Mouse (Mus musculus): ENCODE data around the gene Grik4. TPM values are rescaled to one million over a fixed set of nuclear protein-coding genes. Genes with fewer than 3 reads are reported as not detected.

Grik4 gene
- polyA plus RNA-seq, 1 experiment = 0.16 TPM

DNA sequence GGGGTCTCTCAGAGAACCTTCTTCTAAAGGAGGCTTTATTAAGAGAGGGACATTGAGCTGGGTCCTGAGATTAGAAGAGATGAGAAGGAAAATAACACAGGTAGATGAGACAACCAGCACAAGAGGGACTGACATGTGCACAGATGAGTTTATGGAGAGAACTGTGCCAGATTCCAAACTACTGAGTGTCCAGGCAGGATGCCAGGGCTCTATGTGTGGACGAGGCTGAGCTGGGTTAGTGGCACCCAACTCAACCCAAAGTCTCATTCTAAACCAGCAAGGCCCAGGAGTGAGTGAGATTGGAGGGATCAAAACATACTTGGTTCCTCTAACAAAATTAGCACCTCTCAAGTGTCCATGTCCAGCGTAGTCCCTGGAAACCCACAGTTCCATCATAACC, 31.1 kb downstream of the Grik4 start:
- TF ChIP-seq POLR2A (IDR thresholded peaks at IDR 0.05; ENCODE audit: control insufficient read depth, extremely low read depth, insufficient read depth, low read length, poor library complexity) (no peak), CTCF (IDR thresholded peaks at IDR 0.05; ENCODE audit: borderline replicate concordance, control insufficient read depth, extremely low read depth, insufficient read depth, low read length, poor library complexity) (no peak)
- no peak overlapping the region for H3K4me3 ChIP-seq (ENCODE audit: control insufficient read depth, insufficient read depth, low read length)
- H3K4me1 ChIP-seq (replicated peaks; ENCODE audit: control insufficient read depth, insufficient read depth, low read length) = no peaks in the 10 kb centered on the region
- no peaks in the 10 kb centered on the region for H3K36me3 ChIP-seq (ENCODE audit: control insufficient read depth, insufficient read depth, low read length)
- DNase-seq = no peak
- WGBS = 82% methylated on average over 2 of the region's 2 CpGs
- no peaks in the 10 kb centered on the region for H3K27me3 ChIP-seq (ENCODE audit: control insufficient read depth, insufficient read depth, low read length)
- no peak overlapping the region for H3K27ac ChIP-seq (ENCODE audit: control insufficient read depth, insufficient read depth, low read length)

DNA sequence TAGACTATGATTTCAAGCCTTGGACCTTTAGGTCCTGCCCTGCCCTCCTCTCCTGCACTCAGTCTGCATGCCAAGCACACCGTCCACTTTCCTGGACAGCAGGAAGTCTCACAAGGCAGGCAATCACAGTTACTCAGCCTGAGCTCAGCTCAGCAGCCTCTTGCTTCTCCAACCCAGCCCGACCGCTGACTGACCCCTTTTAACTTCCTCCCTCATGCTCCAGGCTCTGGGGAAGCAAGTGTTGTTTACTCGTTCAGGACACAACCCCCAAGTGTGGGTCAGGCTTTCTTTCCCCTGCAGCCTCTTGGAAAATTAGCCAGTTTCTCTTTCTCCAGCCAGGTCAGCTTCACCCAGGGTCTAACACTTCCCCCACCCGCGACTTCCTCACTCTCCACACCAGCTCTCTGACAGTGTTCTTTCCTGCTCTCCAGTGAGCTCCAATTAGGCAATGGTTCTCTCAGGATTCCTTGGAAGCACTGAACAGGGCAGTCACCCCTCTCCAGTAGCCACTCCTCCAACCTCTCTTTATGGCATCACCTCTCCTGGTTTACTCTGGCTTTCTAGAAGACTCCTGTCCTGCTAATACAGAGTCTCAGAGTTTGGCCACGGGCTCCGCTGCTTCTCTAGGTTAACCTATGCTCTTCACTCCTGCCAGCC, 35.5 kb downstream of the Grik4 start:
- DNase-seq = no peak

GRCm38 (mm10) chr9:42906995-42907394, 37.3 kb downstream of the Grik4 start:
- no peak for DNase-seq
- 68% methylated on average over 3 of the region's 3 CpGs for whole genome bisulfite sequencing
- Histone ChIP-seq H3K27me3 (ENCODE audit: control insufficient read depth, insufficient read depth, low read length) (no peaks in the 10 kb centered on the region), H3K27ac (ENCODE audit: control insufficient read depth, insufficient read depth, low read length) (no peak overlapping the region), H3K4me3 (ENCODE audit: control insufficient read depth, insufficient read depth, low read length) (no peak overlapping the region), H3K4me1 (replicated peaks; ENCODE audit: control insufficient read depth, insufficient read depth, low read length) (no peaks in the 10 kb centered on the region), H3K36me3 (ENCODE audit: control insufficient read depth, insufficient read depth, low read length) (no peaks in the 10 kb centered on the region)
- TF ChIP-seq CTCF (IDR thresholded peaks at IDR 0.05; ENCODE audit: borderline replicate concordance, control insufficient read depth, extremely low read depth, insufficient read depth, low read length, poor library complexity) (no peak), POLR2A (IDR thresholded peaks at IDR 0.05; ENCODE audit: control insufficient read depth, extremely low read depth, insufficient read depth, low read length, poor library complexity) (no peak)

More for the DNA sequence above, 35.5 kb downstream of the Grik4 start:
- Histone ChIP-seq H3K27ac (ENCODE audit: control insufficient read depth, insufficient read depth, low read length) (no peak overlapping the region), H3K4me3 (ENCODE audit: control insufficient read depth, insufficient read depth, low read length) (no peak overlapping the region), H3K27me3 (ENCODE audit: control insufficient read depth, insufficient read depth, low read length) (no peaks in the 10 kb centered on the region), H3K4me1 (replicated peaks; ENCODE audit: control insufficient read depth, insufficient read depth, low read length) (no peaks in the 10 kb centered on the region), H3K36me3 (ENCODE audit: control insufficient read depth, insufficient read depth, low read length) (no peaks in the 10 kb centered on the region)
- 32% methylated on average over 8 of the region's 8 CpGs for WGBS
- TF ChIP-seq POLR2A (IDR thresholded peaks at IDR 0.05; ENCODE audit: control insufficient read depth, extremely low read depth, insufficient read depth, low read length, poor library complexity) (no peak), CTCF (IDR thresholded peaks at IDR 0.05; ENCODE audit: borderline replicate concordance, control insufficient read depth, extremely low read depth, insufficient read depth, low read length, poor library complexity) (no peak)

GRCm38 (mm10) chr9:42898091-42898591, 46.2 kb downstream of the Grik4 start:
- TF ChIP-seq POLR2A (IDR thresholded peaks at IDR 0.05; ENCODE audit: control insufficient read depth, extremely low read depth, insufficient read depth, low read length, poor library complexity) (no peak), CTCF (IDR thresholded peaks at IDR 0.05; ENCODE audit: borderline replicate concordance, control insufficient read depth, extremely low read depth, insufficient read depth, low read length, poor library complexity) (no peak)
- no peaks in the 10 kb centered on the region for H3K36me3 ChIP-seq (ENCODE audit: control insufficient read depth, insufficient read depth, low read length)
- H3K27ac ChIP-seq (ENCODE audit: control insufficient read depth, insufficient read depth, low read length) = no peak overlapping the region
- 63% methylated on average over 11 of the region's 11 CpGs for WGBS
- no peak overlapping the region for H3K4me3 ChIP-seq (ENCODE audit: control insufficient read depth, insufficient read depth, low read length)
- peaks cover 4% of the 10 kb centered on the region for H3K27me3 ChIP-seq (ENCODE audit: control insufficient read depth, insufficient read depth, low read length)
- DNase-seq = no peak
- 0 out of 2 replicates have a peak, but pooled peaks cover 4% of the 10 kb centered on the region for H3K4me1 ChIP-seq (replicated peaks; ENCODE audit: control insufficient read depth, insufficient read depth, low read length)

- TF ChIP-seq POLR2A (IDR thresholded peaks at IDR 0.05; ENCODE audit: control insufficient read depth, extremely low read depth, insufficient read depth, low read length, poor library complexity) = no peak
- TF ChIP-seq CTCF (IDR thresholded peaks at IDR 0.05; ENCODE audit: borderline replicate concordance, control insufficient read depth, extremely low read depth, insufficient read depth, low read length, poor library complexity) = no peak
- DNase-seq = no peak
- H3K27me3 ChIP-seq (ENCODE audit: control insufficient read depth, insufficient read depth, low read length) = peaks cover 4% of the 10 kb centered on the region
Measured at GRCm38 (mm10) chr9:42897361-42898051, 46.8 kb downstream of the Grik4 start.

DNA sequence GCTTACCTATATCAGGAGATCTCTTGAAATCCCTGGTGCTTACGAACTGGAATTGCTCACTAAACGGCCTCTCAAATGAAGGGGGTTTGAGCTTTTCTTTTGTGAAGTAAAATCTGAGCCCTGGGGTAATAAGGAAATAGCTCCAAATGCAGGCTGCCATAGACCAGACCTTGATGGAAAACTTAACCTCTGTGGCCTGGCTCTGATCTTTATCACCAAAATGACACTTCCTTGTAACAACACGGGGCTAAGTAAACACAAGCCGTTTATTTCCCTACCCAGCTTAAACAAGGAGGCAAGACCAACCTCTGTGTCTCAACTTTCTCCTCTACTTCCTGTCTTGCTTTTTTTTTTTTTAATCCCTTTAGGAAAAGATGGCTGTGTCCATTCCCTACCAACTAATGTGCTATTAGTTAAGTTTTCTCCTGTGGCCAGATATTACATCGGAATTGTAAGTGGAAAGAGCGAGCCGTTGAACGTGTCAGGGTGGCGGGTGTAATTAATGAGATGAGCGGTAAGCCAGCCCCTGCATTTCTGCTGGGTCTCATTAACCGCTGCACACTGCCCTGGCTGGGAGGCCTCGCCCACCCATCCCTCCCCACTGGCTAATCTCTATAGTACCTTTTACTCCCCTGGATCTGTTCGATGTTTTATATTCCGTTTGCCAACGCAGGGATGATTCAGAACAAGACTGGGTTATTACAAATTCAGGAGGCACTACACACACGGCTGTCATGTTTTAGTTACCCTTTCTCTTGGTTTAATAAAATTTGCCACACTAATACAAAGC, 47.7 kb downstream of the Grik4 start:
- WGBS = 11% methylated on average over 16 of the region's 16 CpGs
- Histone ChIP-seq H3K27ac (ENCODE audit: control insufficient read depth, insufficient read depth, low read length) (no peak overlapping the region), H3K36me3 (ENCODE audit: control insufficient read depth, insufficient read depth, low read length) (no peaks in the 10 kb centered on the region), H3K27me3 (ENCODE audit: control insufficient read depth, insufficient read depth, low read length) (peaks cover 4% of the 10 kb centered on the region), H3K4me3 (ENCODE audit: control insufficient read depth, insufficient read depth, low read length) (no peak overlapping the region), H3K4me1 (replicated peaks; ENCODE audit: control insufficient read depth, insufficient read depth, low read length) (0 out of 2 replicates have a peak, but pooled peaks cover 4% of the 10 kb centered on the region)
- no peak for TF ChIP-seq CTCF (IDR thresholded peaks at IDR 0.05; ENCODE audit: borderline replicate concordance, control insufficient read depth, extremely low read depth, insufficient read depth, low read length, poor library complexity)
- TF ChIP-seq POLR2A (IDR thresholded peaks at IDR 0.05; ENCODE audit: control insufficient read depth, extremely low read depth, insufficient read depth, low read length, poor library complexity) = no peak
- no peak for DNase-seq

More at GRCm38 (mm10) chr9:42897361-42898051, 46.8 kb downstream of the Grik4 start:
- 0 out of 2 replicates have a peak overlapping the region, but pooled peaks have one; percentile 8 for H3K4me3 ChIP-seq (ENCODE audit: control insufficient read depth, insufficient read depth, low read length)
- H3K4me1 ChIP-seq (replicated peaks; ENCODE audit: control insufficient read depth, insufficient read depth, low read length) = 0 out of 2 replicates have a peak, but pooled peaks cover 4% of the 10 kb centered on the region
- no peak overlapping the region for H3K27ac ChIP-seq (ENCODE audit: control insufficient read depth, insufficient read depth, low read length)
- 5% methylated on average over 52 of the region's 52 CpGs for WGBS
- H3K36me3 ChIP-seq (ENCODE audit: control insufficient read depth, insufficient read depth, low read length) = no peaks in the 10 kb centered on the region

All from thymus, adult 2 months (tissue).